Mouse (Mus musculus): Measurements from ENCODE around the gene Pias3. TPM values are rescaled to one million over a fixed set of nuclear protein-coding genes. Genes with fewer than 3 reads are reported as not detected.

Pias3 gene
- polyA plus RNA-seq, 1 experiment from 2014 or later: 52.1 TPM

DNA sequence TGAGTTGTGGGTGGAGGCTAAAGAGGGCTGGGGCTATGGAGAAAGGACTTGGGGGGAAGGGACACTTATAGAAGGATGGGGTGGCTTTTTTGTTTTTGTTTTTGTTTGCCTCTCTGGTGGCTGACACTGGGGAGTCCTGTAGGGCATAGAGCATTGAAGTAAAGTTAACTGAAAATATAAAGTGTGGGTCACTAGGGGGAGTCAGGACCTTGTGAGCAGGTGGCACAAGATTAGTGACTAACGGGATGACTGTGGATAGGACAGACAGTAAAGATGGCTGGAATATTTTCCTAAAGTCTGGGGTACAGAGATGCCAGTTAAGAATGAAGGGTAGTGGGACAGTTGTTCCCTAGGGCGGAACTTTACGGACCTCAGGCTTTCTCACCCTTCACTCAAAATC lies 5.9 kb upstream of the Pias3 start:
- no peak overlapping the region for H3K27ac ChIP-seq
- H3K9me3 ChIP-seq: no peaks in the 10 kb centered on the region
- ATAC-seq (ENCODE audit: borderline replicate concordance, extremely low read depth, low FRiP score, low TSS enrichment): no peak
- H3K36me3 ChIP-seq: no peaks in the 10 kb centered on the region
- peaks cover 5% of the 10 kb centered on the region; the same call in 1 of the 2 replicates for H3K4me1 ChIP-seq
- H3K9ac ChIP-seq: no peak overlapping the region
- WGBS: 53% methylated on average over 3 of the region's 3 CpGs
- no peak overlapping the region for H3K4me2 ChIP-seq
- H3K4me3 ChIP-seq: no peak overlapping the region
- H3K27me3 ChIP-seq: peaks cover 20% of the 10 kb centered on the region

DNA sequence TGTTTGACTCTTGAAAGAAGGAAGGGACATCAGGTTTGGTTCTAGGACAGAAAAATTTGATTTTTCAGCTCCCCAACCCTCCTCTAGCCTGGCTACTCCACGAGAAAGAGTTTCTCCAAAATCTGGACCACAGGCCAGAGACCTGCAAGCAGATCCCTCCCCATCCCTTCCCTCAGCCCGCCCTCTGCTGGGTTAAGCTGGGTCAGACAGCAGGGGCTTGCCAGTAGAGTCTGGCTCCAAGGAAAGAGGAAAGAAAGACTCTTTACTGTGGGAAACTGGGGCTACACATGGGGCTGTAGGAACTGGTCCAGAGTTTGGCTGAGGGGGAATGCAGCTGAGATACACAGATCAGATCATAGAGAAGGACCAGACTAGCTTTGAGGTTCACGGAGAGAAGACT lies 3.7 kb upstream of the Pias3 start:
- H3K36me3 ChIP-seq: no peaks in the 10 kb centered on the region
- H3K4me3 ChIP-seq: no peak overlapping the region
- peaks cover 14% of the 10 kb centered on the region for H3K27me3 ChIP-seq
- WGBS: 17% methylated on average over 3 of the region's 3 CpGs
- H3K9ac ChIP-seq: no peak overlapping the region
- no peak for ATAC-seq (ENCODE audit: borderline replicate concordance, extremely low read depth, low FRiP score, low TSS enrichment)
- no peaks in the 10 kb centered on the region for H3K9me3 ChIP-seq
- H3K27ac ChIP-seq: no peak overlapping the region
- H3K4me2 ChIP-seq: no peak overlapping the region
- H3K4me1 ChIP-seq: peaks cover 12% of the 10 kb centered on the region

DNA sequence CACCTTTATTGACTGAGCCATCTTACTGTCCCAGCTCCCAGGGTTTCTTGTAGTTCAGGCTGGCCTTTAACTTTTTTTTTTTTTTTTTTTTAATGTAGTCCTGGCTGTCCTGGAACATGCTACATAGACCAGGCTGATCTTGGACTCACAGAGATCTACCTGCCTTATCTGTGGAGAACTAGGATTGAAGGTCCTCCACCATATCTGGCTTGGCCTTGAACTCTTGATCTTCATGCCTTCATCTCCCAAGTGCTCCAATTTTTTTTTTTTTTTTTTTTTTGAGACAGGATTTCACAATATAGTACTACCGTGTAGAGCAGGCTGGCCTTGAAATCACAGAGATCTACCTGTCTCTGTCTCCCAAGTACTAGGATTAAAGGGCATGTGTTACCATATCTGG lies 2.6 kb upstream of the Pias3 start:
- 83% methylated on average over 1 of the region's 1 CpGs for WGBS
- peaks cover 20% of the 10 kb centered on the region for H3K4me1 ChIP-seq
- H3K4me2 ChIP-seq: no peak overlapping the region
- no peak overlapping the region for H3K27ac ChIP-seq
- no peak overlapping the region for H3K4me3 ChIP-seq
- no peaks in the 10 kb centered on the region for H3K9me3 ChIP-seq
- H3K9ac ChIP-seq: no peak overlapping the region
- ATAC-seq (ENCODE audit: borderline replicate concordance, extremely low read depth, low FRiP score, low TSS enrichment): no peak
- no peaks in the 10 kb centered on the region for H3K36me3 ChIP-seq
- peaks cover 7% of the 10 kb centered on the region for H3K27me3 ChIP-seq

DNA sequence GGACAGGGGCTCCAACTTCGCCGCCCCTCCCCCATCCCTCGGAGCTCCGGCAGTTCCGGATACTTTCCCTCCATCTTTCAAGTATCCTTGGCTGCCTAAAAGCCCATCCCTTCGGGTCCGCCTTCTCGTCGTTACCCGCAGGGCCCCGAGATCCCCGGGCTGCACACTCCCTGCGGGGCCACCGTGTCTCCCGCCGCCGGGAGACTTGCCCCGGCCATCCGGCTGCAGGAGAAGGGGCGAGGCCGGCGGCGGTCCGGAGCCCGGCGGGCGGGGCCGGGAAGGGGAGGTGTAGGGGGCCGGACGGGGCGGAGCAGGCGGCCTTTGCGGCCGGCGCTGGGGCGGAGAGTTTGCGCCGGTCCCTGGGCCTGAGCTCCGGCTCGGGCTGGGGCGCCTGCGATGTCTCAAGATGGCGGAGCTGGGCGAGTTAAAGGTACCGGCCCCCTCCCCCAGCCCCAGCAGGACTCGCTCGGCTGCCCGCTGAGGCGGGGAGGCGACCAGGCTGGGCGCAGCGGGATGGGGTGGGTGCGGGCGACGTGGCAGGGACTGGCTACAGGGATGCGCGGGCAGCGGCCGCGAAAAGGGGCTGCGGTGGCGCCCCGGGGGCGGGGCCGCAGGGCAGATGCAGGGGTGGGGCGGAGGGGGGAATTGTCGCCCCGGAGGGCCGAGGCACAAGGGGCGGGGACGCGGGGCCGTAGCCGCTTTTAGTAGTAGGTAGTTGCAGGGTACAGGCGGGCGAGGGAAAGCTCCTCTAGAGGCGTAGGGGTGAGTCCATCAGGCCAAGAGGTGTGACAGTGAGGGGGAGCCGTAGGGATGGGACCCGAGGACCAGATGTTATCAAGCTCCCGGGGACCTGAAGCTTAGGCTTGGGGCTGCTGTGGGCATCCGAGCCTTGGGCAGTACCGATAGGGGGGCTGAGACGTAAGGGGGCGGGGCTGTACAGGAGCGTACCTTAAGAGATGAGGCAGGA lies 865 bp downstream of the Pias3 start:
- under 1% methylated on average over 85 of the region's 85 CpGs for WGBS
- H3K27ac ChIP-seq: peak overlapping the region; percentile 93
- no peaks in the 10 kb centered on the region for H3K27me3 ChIP-seq
- H3K4me3 ChIP-seq: peak overlapping the region; percentile 88
- peak overlapping the region; percentile 89 for H3K4me2 ChIP-seq
- H3K9ac ChIP-seq: peak overlapping the region; percentile 82
- H3K4me1 ChIP-seq: peaks cover 20% of the 10 kb centered on the region
- H3K36me3 ChIP-seq: peaks cover 22% of the 10 kb centered on the region
- peak; percentile 95 for ATAC-seq (ENCODE audit: borderline replicate concordance, extremely low read depth, low FRiP score, low TSS enrichment)
- H3K9me3 ChIP-seq: no peaks in the 10 kb centered on the region

DNA sequence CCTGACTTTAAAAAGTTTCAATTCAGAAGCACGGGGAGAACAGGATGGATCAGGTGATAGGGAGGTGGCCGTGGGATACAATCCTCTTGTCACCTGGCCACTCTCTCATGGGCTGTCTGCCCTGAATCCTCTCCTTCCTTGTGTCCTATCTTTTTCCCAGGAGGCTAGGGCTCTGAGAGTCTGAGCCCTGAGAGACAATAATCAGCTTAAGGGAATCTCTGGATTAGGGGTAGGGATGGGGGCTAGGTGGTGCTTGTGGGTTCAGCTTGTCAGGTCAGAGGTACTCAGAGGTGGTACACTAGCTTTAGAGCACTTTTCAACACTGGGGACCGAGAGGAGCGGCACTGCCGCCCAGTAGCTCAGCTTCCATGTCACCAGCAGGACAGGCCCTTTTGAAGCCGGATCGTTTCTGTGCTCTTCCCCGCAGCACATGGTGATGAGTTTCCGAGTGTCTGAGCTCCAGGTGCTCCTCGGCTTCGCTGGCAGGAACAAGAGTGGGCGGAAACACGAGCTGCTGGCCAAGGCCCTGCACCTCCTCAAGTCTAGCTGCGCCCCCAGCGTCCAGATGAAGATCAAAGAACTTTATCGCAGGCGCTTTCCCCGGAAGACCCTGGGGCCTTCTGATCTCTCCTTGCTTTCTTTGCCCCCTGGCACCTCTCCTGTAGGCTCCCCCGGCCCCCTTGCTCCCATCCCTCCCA lies 3.0 kb downstream of the Pias3 start:
- H3K4me1 ChIP-seq: peaks cover 15% of the 10 kb centered on the region
- H3K9ac ChIP-seq: no peak overlapping the region
- ATAC-seq (ENCODE audit: borderline replicate concordance, extremely low read depth, low FRiP score, low TSS enrichment): no peak
- H3K27ac ChIP-seq: no peak overlapping the region
- no peaks in the 10 kb centered on the region for H3K27me3 ChIP-seq
- WGBS: 46% methylated on average over 19 of the region's 19 CpGs
- no peak overlapping the region for H3K4me2 ChIP-seq
- peaks cover 40% of the 10 kb centered on the region for H3K36me3 ChIP-seq
- no peaks in the 10 kb centered on the region for H3K9me3 ChIP-seq
- no peak overlapping the region for H3K4me3 ChIP-seq

DNA sequence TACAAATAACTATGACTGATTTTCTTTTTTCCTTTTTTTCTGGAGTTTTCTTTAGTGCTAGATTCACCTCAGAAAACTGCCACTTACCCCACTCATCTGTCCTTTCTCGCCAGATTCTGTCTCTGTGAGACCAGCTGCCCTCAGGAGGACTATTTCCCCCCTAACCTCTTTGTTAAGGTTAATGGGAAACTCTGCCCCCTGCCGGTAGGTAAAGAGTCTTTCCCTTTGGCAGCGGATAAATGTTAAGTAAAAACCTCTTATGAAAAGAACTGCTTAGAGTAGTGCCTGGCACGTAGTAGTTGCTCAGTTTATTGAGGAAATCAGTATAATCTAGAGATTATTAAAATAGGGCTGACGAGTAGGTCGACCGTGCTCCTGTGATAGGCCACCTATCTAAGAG lies 4.2 kb downstream of the Pias3 start:
- 56% methylated on average over 7 of the region's 7 CpGs for WGBS
- H3K36me3 ChIP-seq: peaks cover 50% of the 10 kb centered on the region
- no peak for ATAC-seq (ENCODE audit: borderline replicate concordance, extremely low read depth, low FRiP score, low TSS enrichment)

DNA sequence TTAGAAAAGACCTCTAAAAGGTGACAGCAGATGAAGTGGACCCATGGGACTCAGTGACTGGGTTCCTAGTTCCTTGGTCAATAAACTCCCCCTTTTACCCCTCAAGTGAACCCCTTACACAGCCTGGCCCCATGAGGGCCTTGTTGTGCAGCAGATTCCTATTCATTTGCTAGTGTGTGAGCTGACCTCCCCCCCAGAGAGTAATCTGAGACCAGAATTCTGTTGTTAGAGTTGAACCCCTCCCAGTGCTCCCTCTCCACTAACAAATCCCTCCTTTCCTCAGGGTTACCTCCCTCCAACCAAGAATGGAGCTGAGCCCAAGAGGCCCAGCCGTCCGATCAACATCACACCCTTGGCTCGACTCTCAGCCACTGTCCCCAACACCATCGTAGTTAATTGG lies 4.8 kb downstream of the Pias3 start:
- Histone ChIP-seq H3K27me3 (no peaks in the 10 kb centered on the region), H3K36me3 (peaks cover 50% of the 10 kb centered on the region), H3K27ac (no peak overlapping the region), H3K9me3 (no peaks in the 10 kb centered on the region), H3K4me2 (no peak overlapping the region), H3K4me1 (peaks cover 10% of the 10 kb centered on the region), H3K9ac (no peak overlapping the region), H3K4me3 (no peak overlapping the region)
- 83% methylated on average over 4 of the region's 4 CpGs for WGBS
- ATAC-seq (ENCODE audit: borderline replicate concordance, extremely low read depth, low FRiP score, low TSS enrichment): no peak

More for the DNA sequence above, 4.2 kb downstream of the Pias3 start:
- Histone ChIP-seq H3K4me3 (no peak overlapping the region), H3K9ac (no peak overlapping the region), H3K4me1 (peaks cover 15% of the 10 kb centered on the region), H3K4me2 (no peak overlapping the region), H3K27ac (no peak overlapping the region), H3K27me3 (no peaks in the 10 kb centered on the region), H3K9me3 (no peaks in the 10 kb centered on the region)

DNA sequence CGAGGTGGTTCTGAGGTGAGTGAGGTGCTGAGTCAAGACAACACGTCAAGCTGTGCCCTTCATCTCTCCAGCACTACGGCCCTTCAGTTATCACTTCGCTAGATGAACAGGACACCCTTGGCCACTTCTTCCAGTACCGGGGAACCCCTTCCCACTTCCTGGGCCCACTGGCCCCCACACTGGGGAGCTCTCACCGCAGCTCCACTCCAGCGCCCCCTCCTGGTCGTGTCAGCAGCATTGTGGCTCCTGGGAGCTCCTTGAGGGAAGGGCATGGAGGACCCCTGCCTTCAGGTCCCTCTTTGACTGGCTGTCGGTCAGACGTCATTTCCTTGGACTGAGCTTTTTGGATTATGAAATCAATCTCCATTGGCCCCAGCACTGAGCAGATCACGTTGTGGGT lies 8.6 kb downstream of the Pias3 start:
- no peak overlapping the region for H3K9ac ChIP-seq
- no peak overlapping the region for H3K4me3 ChIP-seq
- H3K27me3 ChIP-seq: peaks cover 8% of the 10 kb centered on the region
- no peak overlapping the region for H3K4me2 ChIP-seq
- WGBS: 60% methylated on average over 11 of the region's 11 CpGs
- no peak overlapping the region for H3K27ac ChIP-seq
- ATAC-seq (ENCODE audit: borderline replicate concordance, extremely low read depth, low FRiP score, low TSS enrichment): no peak
- H3K9me3 ChIP-seq: no peaks in the 10 kb centered on the region
- H3K36me3 ChIP-seq: peaks cover 47% of the 10 kb centered on the region
- peaks cover 10% of the 10 kb centered on the region; the same call in 1 of the 2 replicates for H3K4me1 ChIP-seq

DNA sequence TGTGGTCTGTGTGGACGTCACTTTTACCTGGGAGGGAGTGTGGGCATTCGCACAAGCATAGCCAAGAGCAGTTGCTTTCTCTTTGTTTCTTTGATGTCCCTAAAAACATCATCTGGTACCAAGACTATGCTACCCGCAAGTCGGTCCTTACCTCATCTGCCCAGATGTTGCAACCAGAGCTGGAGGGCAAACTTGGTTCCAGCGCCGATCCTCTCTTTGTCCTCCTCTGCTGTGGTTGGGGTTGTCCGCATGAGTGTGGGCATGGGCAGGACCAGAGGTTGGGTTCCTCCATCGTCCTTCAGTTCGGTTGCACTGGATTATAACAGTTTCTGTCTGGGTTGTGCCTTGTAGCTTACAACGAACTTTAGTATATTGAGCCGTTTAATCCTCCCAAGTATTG lies 10.0 kb downstream of the Pias3 start:
- peaks cover 8% of the 10 kb centered on the region for H3K27me3 ChIP-seq
- H3K27ac ChIP-seq: no peak overlapping the region
- H3K36me3 ChIP-seq: peaks cover 49% of the 10 kb centered on the region
- peaks cover 10% of the 10 kb centered on the region; the same call in 1 of the 2 replicates for H3K4me1 ChIP-seq
- no peaks in the 10 kb centered on the region for H3K9me3 ChIP-seq
- no peak overlapping the region for H3K4me3 ChIP-seq
- ATAC-seq (ENCODE audit: borderline replicate concordance, extremely low read depth, low FRiP score, low TSS enrichment): no peak
- no peak overlapping the region for H3K4me2 ChIP-seq
- no peak overlapping the region for H3K9ac ChIP-seq
- WGBS: 90% methylated on average over 11 of the region's 11 CpGs

DNA sequence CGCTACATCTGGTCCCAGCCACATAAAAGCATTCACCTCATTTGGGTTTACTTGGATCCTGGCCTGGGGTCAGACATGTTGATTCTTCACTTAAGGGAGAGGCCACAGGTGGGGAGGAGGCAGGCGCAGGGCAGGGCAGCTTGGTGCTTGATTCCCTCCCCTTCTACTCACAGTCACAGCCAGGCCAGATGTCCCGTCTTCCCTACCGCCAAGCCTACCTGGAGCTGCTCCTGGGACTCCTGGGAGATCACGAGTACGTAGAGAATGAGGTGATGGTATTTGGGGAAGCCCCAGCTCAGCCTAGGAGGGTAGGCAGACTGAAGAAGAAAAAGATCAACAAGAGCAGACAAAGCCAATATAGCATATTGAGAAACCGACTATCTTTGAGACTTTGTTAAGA lies 10.8 kb downstream of the Pias3 start:
- Histone ChIP-seq H3K27me3 (peaks cover 8% of the 10 kb centered on the region), H3K4me1 (peaks cover 10% of the 10 kb centered on the region; the same call in 1 of the 2 replicates), H3K4me3 (no peak overlapping the region), H3K27ac (no peak overlapping the region), H3K9ac (no peak overlapping the region), H3K9me3 (no peaks in the 10 kb centered on the region), H3K4me2 (no peak overlapping the region), H3K36me3 (peaks cover 49% of the 10 kb centered on the region)
- no peak for ATAC-seq (ENCODE audit: borderline replicate concordance, extremely low read depth, low FRiP score, low TSS enrichment)
- WGBS: 55% methylated on average over 7 of the region's 7 CpGs

DNA sequence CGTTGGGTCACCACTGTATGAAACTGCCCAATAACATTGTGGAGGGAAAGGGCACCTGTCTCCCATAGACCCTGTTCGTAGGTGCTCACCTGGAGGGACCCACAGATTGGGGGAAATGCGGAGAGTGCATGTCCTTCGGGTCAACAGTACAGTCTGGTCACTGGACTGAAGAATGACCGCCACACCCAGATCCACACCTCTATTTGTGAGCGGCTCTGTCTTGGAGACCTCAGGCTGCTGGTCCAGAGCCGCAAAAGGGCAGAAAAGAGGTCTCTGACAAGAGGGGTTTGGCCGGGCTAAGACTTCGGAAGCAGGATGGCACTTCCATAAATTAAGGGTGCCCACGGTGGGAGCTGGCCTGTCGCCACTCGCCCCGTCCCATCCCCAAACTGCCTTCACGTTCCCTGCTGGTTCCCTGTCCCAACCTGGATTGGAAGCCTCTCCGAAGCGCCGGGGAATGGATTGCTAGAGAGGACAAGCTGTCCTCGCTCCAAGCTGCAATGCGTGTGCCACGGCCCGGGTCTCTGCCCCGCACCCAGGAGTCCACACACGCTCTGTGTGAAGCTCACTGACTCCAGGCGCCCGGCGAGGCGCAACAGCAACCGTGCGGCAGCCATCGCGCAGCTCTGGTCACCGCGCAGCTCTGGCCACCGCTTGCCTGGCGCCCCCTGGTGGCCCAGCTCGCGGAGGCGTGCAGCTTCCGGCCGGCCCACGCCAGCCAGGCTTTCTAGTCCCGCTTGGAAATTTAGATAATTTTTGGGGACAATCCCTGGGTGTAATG lies 11.9 kb downstream of the Pias3 start, which contains the start of gene Nudt17:
Gene Nudt17, minus strand, starts transcription at position 660 of the 781 bp plus-strand sequence.
- Histone ChIP-seq H3K4me2 (peak within 1 kb of the TSS; percentile 97), H3K27ac (no peak within 1 kb of the TSS), H3K9ac (peak within 1 kb of the TSS; percentile 68), H3K36me3 (peaks cover 51% of the 10 kb centered on the region), H3K4me1 (peaks cover 10% of the 10 kb centered on the region; the same call in 1 of the 2 replicates), H3K9me3 (no peaks in the 10 kb centered on the region), H3K4me3 (peak within 1 kb of the TSS; percentile 48), H3K27me3 (peaks cover 8% of the 10 kb centered on the region)
- peak; percentile 88 for ATAC-seq (ENCODE audit: borderline replicate concordance, extremely low read depth, low FRiP score, low TSS enrichment)
- WGBS: 4% methylated on average over 42 of the region's 42 CpGs
